Mouse (Mus musculus) yolk sac, embryonic 10.5 days (tissue): ENCODE results near the gene Prcd.
A peak's percentile ranks its signal among the peaks of the same experiment; 100 is the strongest.
"Not testable (repeated sequence)": the region's sequence is repeated elsewhere in the genome, so short reads cannot be mapped to it uniquely, and the experiment has no call there.

ENCODE experiments used
- DNase-seq: peaks from one replicate; pipeline ENCODE4 v3.0.0-alpha.2; 2017; ENCODE audit warnings: low spot score

Prcd gene

GRCm38 (mm10) chr11:116626299-116627071, 26.8 kb upstream of the Prcd start, which contains the start of gene Rhbdf2:
Gene Rhbdf2, minus strand, starts transcription at chr11:116627019.
- no peak for DNase-seq

- DNase-seq, result no peak
Observed at GRCm38 (mm10) chr11:116627072-116628020, 26.0 kb upstream of the Prcd start.

- peak; percentile 82 for DNase-seq
Observed at GRCm38 (mm10) chr11:116628712-116629111, 24.6 kb upstream of the Prcd start.

- no peak for DNase-seq
Observed at GRCm38 (mm10) chr11:116629472-116629871, 23.9 kb upstream of the Prcd start.

- no peak for DNase-seq
Observed at GRCm38 (mm10) chr11:116630171-116630965, 23.0 kb upstream of the Prcd start.

GRCm38 (mm10) chr11:116632962-116633361, 20.4 kb upstream of the Prcd start:
- DNase-seq, result no peak

GRCm38 (mm10) chr11:116636607-116637006, 16.7 kb upstream of the Prcd start:
- DNase-seq, result not testable (repeated sequence)

- no peak for DNase-seq
Observed at GRCm38 (mm10) chr11:116641168-116641567, 12.2 kb upstream of the Prcd start.

GRCm38 (mm10) chr11:116641731-116642130, 11.6 kb upstream of the Prcd start:
- no peak for DNase-seq

GRCm38 (mm10) chr11:116642681-116643578, 10.4 kb upstream of the Prcd start:
- DNase-seq, result peak; percentile 79

- DNase-seq, result peak; percentile 37
Observed at GRCm38 (mm10) chr11:116643579-116644224, 9.6 kb upstream of the Prcd start.

- no peak for DNase-seq
Observed at GRCm38 (mm10) chr11:116644225-116645112, 8.9 kb upstream of the Prcd start.

- no peak for DNase-seq
Observed at GRCm38 (mm10) chr11:116645446-116646110, 7.8 kb upstream of the Prcd start.

GRCm38 (mm10) chr11:116646136-116646535, 7.2 kb upstream of the Prcd start:
- DNase-seq, result no peak

- no peak for DNase-seq
Observed at GRCm38 (mm10) chr11:116646771-116647170, 6.6 kb upstream of the Prcd start.

- no peak for DNase-seq
Observed at GRCm38 (mm10) chr11:116647340-116647991, 5.9 kb upstream of the Prcd start.

GRCm38 (mm10) chr11:116648213-116648921, 5.0 kb upstream of the Prcd start:
- no peak for DNase-seq

- DNase-seq, result no peak
Observed at GRCm38 (mm10) chr11:116648976-116649375, 4.4 kb upstream of the Prcd start.
